Mouse (Mus musculus) neutrophil, adult 65 days (primary cell): ENCODE data around the gene AI182371. TPM values are rescaled to one million over a fixed set of nuclear protein-coding genes. Genes with fewer than 3 reads are reported as not detected.

Experiments used
- total RNA-seq: library from RNA; stranded (reverse); gene quantifications from 2 replicates; pipeline ENCODE4 v1.2.4, GENCODE M21; 2023

Gene AI182371
- total RNA-seq = 0.66 TPM in 1 of 2 replicates, not detected in the other

GRCm38 (mm10) chr2:35101443-35101842 is at the start of gene AI182371:
Gene AI182371 (minus strand): TSS chr2:35101543.

GRCm38 (mm10) chr2:35109141-35109923 is 8.0 kb upstream of the AI182371 start, which contains the start of gene Cntrl:
Gene Cntrl (plus strand): TSS chr2:35109492.

GRCm38 (mm10) chr2:35061338-35061737 is 40.0 kb downstream of the AI182371 start, which contains the start of gene Hc:
Gene Hc (minus strand): TSS chr2:35061438.

Other genes starting within 250 kb of the AI182371 start
- gene Cutal, start 227.1 kb downstream of the AI182371 start, total RNA-seq = not detected in 2 replicates
- gene Psmd5, start 226.6 kb downstream of the AI182371 start, total RNA-seq = 11.6 and 21.5 TPM in 2 replicates
- gene Phf19, start 187.5 kb downstream of the AI182371 start, total RNA-seq = 9.7 and 11.0 TPM in 2 replicates
- 15.9 and 21.1 TPM in 2 replicates for gene Traf1, start 139.8 kb downstream of the AI182371 start, total RNA-seq
- gene Hc, start 40.1 kb downstream of the AI182371 start, total RNA-seq = 1.4 and 1.5 TPM in 2 replicates
- 78.1 and 105 TPM in 2 replicates for gene Cntrl, start 7.9 kb upstream of the AI182371 start, total RNA-seq
- 199 and 276 TPM in 2 replicates for gene Rab14, start 99.6 kb upstream of the AI182371 start, total RNA-seq
- 249 and 253 TPM in 2 replicates for gene Gsn, start 154.8 kb upstream of the AI182371 start, total RNA-seq
- gene Stom, start 235.4 kb upstream of the AI182371 start, total RNA-seq = 62.0 and 84.0 TPM in 2 replicates